Mouse (Mus musculus) MEL (cell line): ENCODE measurements around the gene Rac2.

Experiments used
- CTCF ChIP-seq, 3 experiments: IDR thresholded peaks in 2 of 3; conservative IDR thresholded peaks in 1 of 3; 2 replicates each; pipeline ENCODE4 v1.5.1; 2011 to 2012; ENCODE audit warnings: low read length in 3 of 3, low read depth in 2 of 3, mild to moderate bottlenecking in 2 of 3, improper control_type of control experiment in 1 of 3, inconsistent platforms in 1 of 3, mixed read lengths in 1 of 3, moderate library complexity in 1 of 3; ENCODE audit not compliant: control insufficient read depth in 1 of 3, insufficient read depth in 1 of 3, poor library complexity in 1 of 3, severe bottlenecking in 1 of 3
- EP300 ChIP-seq, 2 experiments: IDR thresholded peaks; 2 replicates each; pipeline ENCODE4 v1.6.1; 2011; ENCODE audit warnings: improper control_type of control experiment in 2 of 2, low read length in 2 of 2, low read depth in 1 of 2, mild to moderate bottlenecking in 1 of 2
- ETS1 ChIP-seq: IDR thresholded peaks from 2 replicates; pipeline ENCODE4 v1.6.1; 2012; ENCODE audit warnings: low read depth, mild to moderate bottlenecking, inconsistent platforms, low read length, improper control_type of control experiment, moderate library complexity
- GABPA ChIP-seq: IDR thresholded peaks from 2 replicates; pipeline ENCODE4 v1.6.1; 2012; ENCODE audit warnings: low read depth, mild to moderate bottlenecking, inconsistent platforms, low read length, improper control_type of control experiment, moderate library complexity
- JUND ChIP-seq: IDR thresholded peaks from 2 replicates; pipeline ENCODE4 v1.6.1; 2011; ENCODE audit warnings: low read depth, mild to moderate bottlenecking, improper control_type of control experiment, low read length
- MAFK ChIP-seq: IDR thresholded peaks from 2 replicates; pipeline ENCODE4 v1.6.1; 2011; ENCODE audit warnings: low read depth, mild to moderate bottlenecking, low read length, improper control_type of control experiment, borderline replicate concordance
- NELFE ChIP-seq: IDR thresholded peaks from 2 replicates; pipeline ENCODE4 v1.6.1; 2011; ENCODE audit warnings: low read depth, low read length, improper control_type of control experiment
- NRF1 ChIP-seq: IDR thresholded peaks from 2 replicates; pipeline ENCODE4 v1.6.1; 2014; ENCODE audit warnings: low read depth, mild to moderate bottlenecking, inconsistent platforms, low read length, improper control_type of control experiment, moderate library complexity; ENCODE audit not compliant: poor library complexity, insufficient read depth, severe bottlenecking
- POLR2A ChIP-seq, 2 experiments: IDR thresholded peaks; 2 replicates each; pipeline ENCODE4 v1.6.1; 2011 to 2012; ENCODE audit warnings: low read length in 2 of 2, mild to moderate bottlenecking in 2 of 2, control low read depth in 1 of 2, improper control_type of control experiment in 1 of 2, low read depth in 1 of 2, moderate library complexity in 1 of 2; ENCODE audit not compliant: control insufficient read depth in 1 of 2, insufficient read depth in 1 of 2, poor library complexity in 1 of 2
- TAL1 ChIP-seq: IDR thresholded peaks from 2 replicates; pipeline ENCODE4 v1.6.1; 2012; ENCODE audit warnings: mild to moderate bottlenecking, inconsistent platforms, low read length, moderate library complexity, mixed read lengths
- TBP ChIP-seq: IDR thresholded peaks from 2 replicates; pipeline ENCODE4 v1.8.0; 2011; ENCODE audit warnings: low read depth, low read length, improper control_type of control experiment
- USF1 ChIP-seq: IDR thresholded peaks from 2 replicates; pipeline ENCODE4 v1.6.1; 2014; ENCODE audit warnings: low read depth, mild to moderate bottlenecking, inconsistent platforms, low read length, improper control_type of control experiment, moderate library complexity
- ZKSCAN1 ChIP-seq: IDR thresholded peaks from 2 replicates; pipeline ENCODE4 v1.6.1; 2012; ENCODE audit warnings: low read depth, mild to moderate bottlenecking, inconsistent platforms, low read length, improper control_type of control experiment, moderate library complexity
- ZNF384 ChIP-seq: IDR thresholded peaks from 2 replicates; pipeline ENCODE4 v1.6.1; 2012; ENCODE audit warnings: low read depth, mild to moderate bottlenecking, inconsistent platforms, low read length, improper control_type of control experiment

GRCm38 (mm10) chr15:78514393-78515146, 58.0 kb downstream of the Rac2 start:
- no peak for TF ChIP-seq POLR2A (IDR thresholded peaks at IDR 0.05; ENCODE audit: control insufficient read depth in 1 of 2, insufficient read depth in 1 of 2, low read depth in 1 of 2, low read length in 2 of 2, poor library complexity in 1 of 2)
- peak; percentile 88 to 93 (median 92) for TF ChIP-seq CTCF (IDR thresholded peaks at IDR 0.05 in 2 of 3, conservative IDR thresholded peaks at IDR 0.05 in 1 of 3; ENCODE audit: control insufficient read depth in 1 of 3, insufficient read depth in 1 of 3, low read depth in 2 of 3, low read length in 3 of 3, poor library complexity in 1 of 3, severe bottlenecking in 1 of 3)
- TF ChIP-seq JUND: no peak
- TF ChIP-seq NRF1: no peak
- no peak for TF ChIP-seq NELFE
- TF ChIP-seq MAFK: no peak
- no peak for TF ChIP-seq TAL1
- no peak for TF ChIP-seq TBP
- no peak for TF ChIP-seq ZNF384
- TF ChIP-seq GABPA: no peak
- TF ChIP-seq ETS1: no peak
- TF ChIP-seq EP300 (IDR thresholded peaks at IDR 0.05; ENCODE audit: low read depth in 1 of 2, low read length in 2 of 2): no peak
- TF ChIP-seq ZKSCAN1: no peak
- TF ChIP-seq USF1: no peak
